Mouse (Mus musculus) heart, adult 2 months (tissue): ENCODE measurements around the gene Rbfox3. TPM values are rescaled to one million over a fixed set of nuclear protein-coding genes. Genes with fewer than 3 reads are reported as not detected.

Experiments
- DNase-seq, 2 experiments: peaks; one replicate each; pipeline ENCODE4 v3.0.0; 2021
- H3K27ac ChIP-seq: fragments of 200-600 bp; 2 replicates; pipeline ENCODE4 v1.8.1; 2022
- H3K27me3 ChIP-seq: fragments of 200-500 bp; 2 replicates; pipeline ENCODE4 v1.6.1; 2012; ENCODE audit warnings: mild to moderate bottlenecking, low read length, inconsistent platforms, mixed read lengths; ENCODE audit not compliant: control insufficient read depth, insufficient read depth
- H3K36me3 ChIP-seq: fragments of 200-500 bp; 2 replicates; pipeline ENCODE4 v1.6.1; 2012; ENCODE audit warnings: low read length, inconsistent platforms; ENCODE audit not compliant: control insufficient read depth, insufficient read depth
- H3K4me1 ChIP-seq: fragments of 200-500 bp; 2 replicates; pipeline ENCODE4 v1.6.1; 2011; ENCODE audit warnings: low read length; ENCODE audit not compliant: control insufficient read depth, insufficient read depth
- H3K4me3 ChIP-seq: fragments of 200-600 bp; 2 replicates; pipeline ENCODE4 v1.8.1; 2022
- H3K79me2 ChIP-seq: fragments of 200-500 bp; replicated peaks from 2 replicates; pipeline ENCODE4 v1.6.1; 2012; ENCODE audit warnings: mild to moderate bottlenecking, inconsistent platforms, low read length, moderate library complexity, mixed read lengths; ENCODE audit not compliant: control insufficient read depth, insufficient read depth
- H3K9ac ChIP-seq: fragments of 200-500 bp; 2 replicates; pipeline ENCODE4 v1.6.1; 2012; ENCODE audit warnings: low read depth, mild to moderate bottlenecking, control low read depth, inconsistent platforms, low read length, mixed read lengths
- CTCF ChIP-seq: fragments of 200-600 bp; IDR thresholded peaks from 2 replicates; pipeline ENCODE4 v1.8.1; 2022; ENCODE audit warnings: antibody characterized with exemption, mild to moderate bottlenecking, moderate library complexity
- EP300 ChIP-seq: fragments of 200-500 bp; IDR thresholded peaks from 2 replicates; pipeline ENCODE4 v1.6.1; 2011; ENCODE audit warnings: low read depth, low read length, control low read depth; ENCODE audit not compliant: insufficient read depth
- POLR2A ChIP-seq: fragments of 200-500 bp; IDR thresholded peaks from 2 replicates; pipeline ENCODE4 v1.6.1; 2011; ENCODE audit warnings: mild to moderate bottlenecking, low read depth, low read length, control low read depth; ENCODE audit not compliant: insufficient read depth
- WGBS: fragments of 180-500 bp; shearing (Covaris S2); methylation state at CpG from one replicate; pipeline ENCODE4 v1.1.7; 2018; 5-methylcytosine and 5-hydroxymethylcytosine counted together
- intact Hi-C: fragments of 180-260 bp; cut with DNase I; formaldehyde crosslinking; loops from one replicate; pipeline ENCODE4 v1.15.1; 2025
- polyA plus RNA-seq: library from polyadenylated mRNA; depleted of rRNA; stranded (reverse); fragments of >200 nt; gene quantifications from 2 replicates; pipeline ENCODE4 v1.2.3, GENCODE M21; 2012
- total RNA-seq, 2 experiments: library from RNA; stranded (reverse); gene quantifications; 2 replicates each; pipeline ENCODE4 v1.2.3; 2021

Gene Rbfox3
- total and polyA plus RNA-seq, 3 experiments: 0.16 to 0.23 TPM; not detected in 1

DNA sequence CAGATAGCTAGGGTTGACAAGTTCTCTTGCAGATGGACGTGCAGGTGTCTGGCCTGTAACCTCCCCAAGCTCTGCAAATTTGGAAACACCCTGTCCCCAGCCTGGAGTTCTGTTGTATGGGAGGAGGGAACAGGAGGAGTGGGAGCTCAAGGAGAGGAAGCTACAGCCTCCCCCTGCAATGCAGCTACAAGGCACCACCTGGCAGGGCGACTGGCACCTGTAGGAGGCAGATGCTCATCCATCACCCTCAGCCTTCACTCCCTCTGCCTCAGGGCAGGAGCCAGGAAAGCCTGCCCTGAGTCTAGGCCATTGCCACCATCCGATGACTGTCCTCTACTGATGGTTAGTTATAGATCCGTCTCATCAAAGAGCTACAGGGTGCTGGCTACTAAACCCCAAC lies 226.7 kb downstream of the Rbfox3 start:
- Histone ChIP-seq H3K36me3 (no peaks in the 10 kb centered on the region), H3K9ac (no peak overlapping the region), H3K4me1 (no peaks in the 10 kb centered on the region), H3K4me3 (no peak overlapping the region), H3K27me3 (no peaks in the 10 kb centered on the region), H3K79me2 (no peaks in the 10 kb centered on the region), H3K27ac (no peak overlapping the region)
- no peak for DNase-seq
- TF ChIP-seq EP300 (no peak), CTCF (no peak), POLR2A (no peak)
- intact Hi-C loops: no loop called here
- 73% methylated on average over 4 of the region's 4 CpGs for WGBS

DNA sequence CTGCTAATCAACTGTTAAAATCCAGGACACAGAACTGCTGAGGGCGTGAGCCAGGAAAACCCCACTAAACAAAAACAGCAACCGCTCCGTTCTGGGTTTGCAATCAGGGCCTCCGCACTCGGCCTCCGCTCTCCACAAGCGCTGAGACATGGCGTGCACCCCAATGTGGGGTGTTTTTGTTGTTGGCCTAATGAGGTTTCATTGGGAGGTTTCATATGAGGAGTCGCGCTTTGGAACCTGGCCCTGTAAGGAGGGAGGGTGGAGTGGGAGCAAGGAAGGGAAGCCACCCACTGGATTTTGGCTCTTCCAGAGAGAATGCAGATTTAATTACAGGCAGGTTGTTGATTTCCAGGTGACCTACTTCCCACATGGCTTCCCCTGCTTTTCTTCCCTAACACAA lies 230.7 kb downstream of the Rbfox3 start:
- Histone ChIP-seq H3K27ac (no peak overlapping the region), H3K36me3 (no peaks in the 10 kb centered on the region), H3K9ac (no peak overlapping the region), H3K4me3 (no peak overlapping the region), H3K79me2 (no peaks in the 10 kb centered on the region), H3K27me3 (no peaks in the 10 kb centered on the region), H3K4me1 (no peaks in the 10 kb centered on the region)
- WGBS: 79% methylated on average over 10 of the region's 10 CpGs
- intact Hi-C loops: no loop called here
- DNase-seq: no peak
- TF ChIP-seq CTCF (no peak), EP300 (no peak), POLR2A (no peak)

GRCm38 (mm10) chr11:118679736-118680410 lies 231.5 kb downstream of the Rbfox3 start:
- H3K79me2 ChIP-seq: no peaks in the 10 kb centered on the region
- no peaks in the 10 kb centered on the region for H3K27me3 ChIP-seq
- no peak overlapping the region for H3K4me3 ChIP-seq
- H3K9ac ChIP-seq: no peak overlapping the region
- no peak for TF ChIP-seq CTCF
- no peak for TF ChIP-seq POLR2A
- TF ChIP-seq EP300: no peak
- 74% methylated on average over 24 of the region's 24 CpGs for WGBS
- intact Hi-C loops: no loop called here
- H3K36me3 ChIP-seq: no peaks in the 10 kb centered on the region
- no peaks in the 10 kb centered on the region for H3K4me1 ChIP-seq
- H3K27ac ChIP-seq: no peak overlapping the region
- no peak for DNase-seq

DNA sequence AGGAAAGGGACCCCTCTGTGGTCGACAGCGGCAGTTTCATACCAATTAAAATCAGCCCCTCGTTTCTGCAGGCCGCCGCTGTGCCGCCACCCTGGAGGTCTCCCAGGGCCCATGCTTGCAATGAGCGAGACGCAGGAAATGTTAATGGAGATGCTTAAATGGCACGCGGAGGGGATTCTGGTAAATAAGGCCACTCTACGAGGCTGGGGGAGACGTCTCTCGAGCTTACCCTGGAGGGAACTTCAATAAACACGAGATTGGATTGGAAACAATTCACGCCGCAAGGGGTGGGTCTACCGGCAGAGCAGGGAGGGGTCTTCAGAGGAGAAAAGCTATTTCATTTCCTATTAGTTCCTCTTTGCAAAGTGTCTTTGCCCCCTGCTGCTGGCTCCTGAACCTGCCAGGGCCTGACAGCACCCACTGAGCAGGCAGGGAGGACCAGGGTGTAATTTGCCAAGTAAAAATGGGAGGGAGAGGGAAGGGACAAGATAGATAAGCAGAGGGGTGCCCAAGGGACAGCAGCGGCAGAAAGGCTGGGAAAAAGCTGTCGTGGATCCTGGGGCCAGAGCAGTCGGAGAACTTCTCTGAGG lies 232.8 kb downstream of the Rbfox3 start:
- DNase-seq: no peak
- TF ChIP-seq POLR2A: no peak
- no peak for TF ChIP-seq EP300
- no peak for TF ChIP-seq CTCF
- Histone ChIP-seq H3K27me3 (no peaks in the 10 kb centered on the region), H3K36me3 (no peaks in the 10 kb centered on the region), H3K27ac (no peak overlapping the region), H3K4me1 (no peaks in the 10 kb centered on the region), H3K79me2 (no peaks in the 10 kb centered on the region), H3K4me3 (no peak overlapping the region), H3K9ac (no peak overlapping the region)
- WGBS: 35% methylated on average over 20 of the region's 20 CpGs
- intact Hi-C loops: no loop called here

- H3K79me2 ChIP-seq: no peaks in the 10 kb centered on the region
- DNase-seq: no peak
- H3K27ac ChIP-seq: no peak overlapping the region
- TF ChIP-seq POLR2A (no peak), CTCF (no peak), EP300 (no peak)
- H3K36me3 ChIP-seq: no peaks in the 10 kb centered on the region
- H3K9ac ChIP-seq: no peak overlapping the region
- WGBS: 49% methylated on average over 8 of the region's 8 CpGs
- no peaks in the 10 kb centered on the region for H3K4me1 ChIP-seq
- H3K4me3 ChIP-seq: no peak overlapping the region
- no peaks in the 10 kb centered on the region for H3K27me3 ChIP-seq
- intact Hi-C loops: no loop called here
These were observed 234.1 kb downstream of the Rbfox3 start for GRCm38 (mm10) chr11:118677277-118677676.

DNA sequence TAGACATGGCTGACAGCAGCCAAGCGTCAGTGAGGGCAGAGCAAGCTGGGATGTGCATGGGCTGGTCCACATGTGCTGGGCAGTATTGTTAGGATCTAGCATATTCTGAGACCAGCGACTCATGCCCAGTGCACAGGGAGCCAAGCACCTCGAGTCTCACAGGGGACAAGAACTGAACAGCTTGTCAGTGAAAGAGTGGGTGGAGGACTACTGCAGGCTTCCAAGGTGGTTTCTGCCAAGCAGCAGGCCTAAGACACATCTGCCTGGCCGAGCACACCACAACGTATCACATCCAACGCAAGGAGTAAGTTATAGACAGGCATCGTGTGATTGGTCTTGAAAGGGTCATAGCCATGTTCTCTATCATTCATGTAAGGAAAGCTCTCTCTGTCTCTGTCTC lies 235.0 kb downstream of the Rbfox3 start:
- Histone ChIP-seq H3K4me1 (no peaks in the 10 kb centered on the region), H3K27me3 (no peaks in the 10 kb centered on the region), H3K79me2 (no peaks in the 10 kb centered on the region), H3K27ac (no peak overlapping the region), H3K36me3 (no peaks in the 10 kb centered on the region), H3K4me3 (no peak overlapping the region), H3K9ac (no peak overlapping the region)
- no peak for DNase-seq
- no peak for TF ChIP-seq EP300
- 67% methylated on average over 7 of the region's 7 CpGs for WGBS
- intact Hi-C loops: no loop called here
